Mouse (Mus musculus) spleen, embryonic (tissue): ENCODE measurements around the gene Scnn1g.

Experiments
- CTCF ChIA-PET: fragments of 350-600 bp; sonication (Branson Sonifier 250); formaldehyde crosslinking; loops from one replicate; lab custom pipeline; 2022; lab: Charles Lee

The Scnn1g gene

DNA sequence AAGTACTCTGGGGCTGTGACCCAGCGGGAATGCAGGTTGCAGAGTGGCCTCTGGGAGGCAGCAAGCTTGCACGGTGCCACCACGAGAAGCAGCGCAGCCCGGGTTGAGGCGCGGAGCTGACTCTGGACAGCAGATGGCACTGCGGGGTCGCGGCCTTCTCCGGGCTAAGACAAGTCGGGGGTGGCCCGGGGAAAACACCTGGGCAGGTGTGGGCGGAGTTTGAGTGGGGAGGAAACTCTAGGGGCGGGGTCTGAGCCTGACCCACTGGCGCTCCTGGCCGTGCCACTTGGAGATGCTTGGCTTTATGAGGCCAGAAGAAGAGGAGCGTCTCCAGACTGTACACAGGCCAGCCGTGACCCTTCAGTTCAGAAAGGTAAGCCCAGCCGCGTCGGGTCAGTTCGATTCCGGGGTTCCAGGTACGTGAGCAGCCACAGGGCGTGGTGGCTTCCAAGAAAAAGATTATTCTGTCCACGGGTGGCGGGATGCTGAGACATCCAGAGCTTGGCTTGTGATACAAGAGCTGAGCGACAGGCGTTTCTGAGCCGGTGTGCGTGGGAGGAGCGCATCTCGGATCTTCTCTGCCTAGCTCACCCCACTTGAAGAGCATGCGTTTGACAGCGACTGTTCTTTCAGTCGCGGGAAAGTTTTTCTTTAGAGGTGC is at the start of gene Scnn1g:
TSS of gene Scnn1g (plus strand) at position 309 of the 661 bp plus-strand sequence.
- CTCF ChIA-PET, result interaction anchor here (0.6 kb wide), 1 partner anchor 1746 kb away, joined by 3 read pairs; no protein-coding TSS in a partner anchor

DNA sequence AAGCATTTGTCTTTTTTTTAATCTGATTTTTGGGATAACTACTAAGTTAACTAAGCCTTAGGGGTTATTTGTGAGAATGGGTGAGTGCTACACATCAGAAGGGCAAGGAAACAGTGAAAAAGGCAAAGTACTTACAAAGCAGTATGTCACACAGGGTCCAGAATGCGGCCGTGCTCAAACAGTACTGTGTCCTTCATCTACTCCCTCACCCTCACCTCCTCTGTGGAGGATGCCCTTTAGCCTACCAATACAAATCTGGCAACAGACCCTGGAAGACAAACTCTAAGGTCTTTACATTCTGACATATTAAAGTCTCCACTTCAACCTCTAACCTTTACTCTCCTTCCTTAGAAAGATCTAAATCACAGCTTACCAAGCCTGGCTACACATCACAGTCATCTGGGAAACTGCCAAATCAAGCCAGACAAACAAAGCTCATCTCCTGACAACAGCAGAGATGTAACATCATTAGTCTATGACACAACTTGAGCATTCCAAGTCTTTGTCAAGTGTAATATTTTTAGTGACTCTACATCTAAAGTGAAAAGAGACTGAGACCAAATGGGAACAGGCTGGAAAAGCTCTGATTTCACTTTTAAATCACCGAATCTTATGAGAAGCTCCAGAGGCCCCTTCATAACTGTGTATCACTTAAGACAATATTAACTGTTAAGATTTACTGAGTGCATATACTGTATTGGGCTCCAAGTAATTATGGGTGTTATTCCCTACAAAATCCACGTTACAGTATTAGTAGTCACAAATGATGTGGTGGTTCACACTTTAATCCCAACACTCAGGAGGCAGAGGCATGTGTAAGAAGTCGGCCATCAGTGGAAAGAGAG is 48.9 kb upstream of the Scnn1g start:
- CTCF ChIA-PET, result no interaction called here

DNA sequence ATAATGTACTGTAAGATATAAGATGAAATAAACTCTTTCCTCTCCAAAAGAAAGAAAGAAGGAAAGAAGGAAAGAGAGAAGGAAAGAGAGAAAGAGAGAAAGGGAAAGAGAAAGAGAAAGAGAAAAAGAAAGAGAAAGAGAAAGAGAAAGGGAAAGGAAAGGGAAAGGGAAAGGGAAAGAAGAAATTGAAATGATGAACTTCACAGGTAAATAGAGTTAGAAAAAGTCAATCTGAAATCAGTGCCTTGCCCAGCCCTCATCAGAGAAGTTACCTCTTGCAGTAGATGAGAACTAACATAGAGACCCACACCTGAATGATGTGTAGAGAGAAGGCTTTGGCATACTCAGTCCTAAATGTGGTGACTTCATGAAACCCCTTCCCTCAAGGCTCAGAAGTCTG is 44.9 kb upstream of the Scnn1g start:
- CTCF ChIA-PET, result no interaction called here

DNA sequence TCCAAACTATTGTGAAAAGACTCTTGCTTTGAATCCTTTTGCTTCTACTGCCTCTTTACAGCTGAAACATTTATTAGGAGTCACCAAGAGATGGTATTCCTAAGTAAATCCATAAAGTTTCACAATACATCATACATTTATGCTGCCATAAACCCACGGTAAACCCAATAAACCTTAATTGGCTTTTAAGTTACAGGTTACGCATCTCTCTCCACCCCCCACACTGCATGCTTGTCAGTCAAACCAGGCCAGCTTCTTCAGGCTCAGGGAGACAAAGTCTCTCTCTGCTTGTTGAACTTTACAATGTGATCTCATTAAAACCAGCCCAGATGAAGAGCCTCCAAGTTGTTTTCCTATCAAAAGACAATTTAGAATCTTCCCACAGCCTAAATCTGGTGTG is 42.5 kb upstream of the Scnn1g start:
- CTCF ChIA-PET, result no interaction called here

DNA sequence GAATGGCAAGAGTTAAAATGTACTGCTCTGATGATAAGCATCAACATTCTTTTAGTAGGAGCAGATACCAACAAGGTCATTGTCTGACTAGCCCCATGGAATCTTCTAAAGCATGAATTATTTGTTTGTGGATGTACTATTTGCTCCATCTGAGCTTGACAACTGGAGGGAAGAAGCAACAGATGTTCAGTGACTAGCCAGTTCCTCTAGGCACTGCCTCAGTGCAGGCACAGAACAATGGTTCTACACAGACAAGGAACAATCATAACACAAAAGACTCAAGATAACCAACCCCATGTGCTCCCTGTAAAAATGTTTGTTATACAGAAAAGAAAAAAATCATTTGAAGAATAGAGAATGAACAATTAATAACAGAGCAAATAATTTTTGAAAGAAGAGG is 37.1 kb upstream of the Scnn1g start:
- CTCF ChIA-PET, result no interaction called here

DNA sequence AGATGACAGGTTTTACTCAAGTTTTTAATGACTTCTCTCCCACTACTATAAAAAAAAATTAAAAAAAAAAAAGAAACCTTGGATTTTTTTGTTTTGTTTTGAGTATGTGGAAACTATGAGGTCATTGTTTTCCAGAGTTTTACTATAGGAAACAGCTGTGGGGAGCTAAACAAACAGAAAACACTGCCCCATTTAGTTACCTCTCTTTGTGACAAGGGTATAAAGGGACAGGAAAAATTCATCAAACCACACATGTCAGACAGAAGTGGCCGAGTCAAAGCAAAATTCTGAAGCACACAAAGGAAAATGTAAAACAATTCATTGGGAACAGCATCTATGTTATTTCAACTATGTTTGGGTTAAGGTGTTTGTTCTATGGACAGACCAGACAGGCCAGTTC is 36.7 kb upstream of the Scnn1g start:
- CTCF ChIA-PET, result no interaction called here

DNA sequence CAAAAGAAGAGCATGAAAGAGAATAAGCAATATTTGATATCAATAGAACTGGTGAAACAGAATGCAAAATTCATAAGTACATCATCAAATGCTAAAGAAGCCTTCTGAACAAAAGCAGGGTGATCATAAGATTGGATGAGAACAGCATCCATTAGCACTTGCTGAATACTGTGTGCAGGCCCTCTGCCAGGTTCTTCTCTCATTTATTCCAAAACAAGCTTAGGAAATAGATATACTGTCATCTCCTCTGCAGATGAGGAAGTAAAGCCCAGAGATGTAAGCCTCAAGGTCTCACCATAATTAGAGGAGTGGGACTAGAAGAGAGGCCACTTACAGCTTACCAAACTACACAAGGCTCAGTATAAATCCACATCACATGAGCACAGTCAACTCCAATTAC is 35.1 kb upstream of the Scnn1g start:
- CTCF ChIA-PET, result no interaction called here

DNA sequence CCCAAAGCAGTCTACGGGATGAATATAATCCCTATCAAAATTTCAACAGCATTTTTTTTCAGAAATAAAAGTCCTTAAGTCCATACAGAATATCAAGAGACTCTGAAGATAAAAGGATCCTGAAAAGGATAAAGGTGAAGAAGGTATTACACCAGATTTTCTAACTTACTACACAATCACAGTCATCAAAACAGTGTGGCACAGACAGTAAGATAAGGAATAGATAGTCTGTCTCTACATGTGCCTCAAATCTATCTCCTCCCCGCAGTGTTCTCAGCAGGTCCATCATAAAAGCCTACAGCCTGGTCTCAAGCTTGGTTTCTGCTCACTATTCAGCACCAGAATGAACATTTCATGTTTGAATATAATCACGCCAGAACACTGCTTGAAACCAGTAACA is 33.8 kb upstream of the Scnn1g start:
- CTCF ChIA-PET, result no interaction called here

DNA sequence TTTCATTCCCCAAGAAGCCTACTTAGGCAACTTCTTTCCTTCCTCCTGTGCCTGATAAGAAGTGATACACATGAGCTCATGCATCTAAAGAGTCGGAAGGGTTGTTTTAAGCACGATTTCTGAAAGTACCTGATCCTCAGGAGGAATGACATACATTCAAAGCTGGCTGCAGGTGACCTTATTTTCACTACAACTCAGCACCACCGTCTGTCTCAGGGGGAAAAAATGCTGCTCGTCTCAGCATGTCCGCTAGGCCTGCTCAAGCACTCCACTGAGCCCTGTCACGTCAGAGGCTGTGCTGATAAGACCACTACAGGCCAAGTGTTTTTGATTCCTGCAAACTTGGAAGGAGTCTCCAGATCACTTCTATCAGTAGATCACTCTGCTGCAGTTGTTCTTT is 32.3 kb upstream of the Scnn1g start:
- CTCF ChIA-PET, result no interaction called here

DNA sequence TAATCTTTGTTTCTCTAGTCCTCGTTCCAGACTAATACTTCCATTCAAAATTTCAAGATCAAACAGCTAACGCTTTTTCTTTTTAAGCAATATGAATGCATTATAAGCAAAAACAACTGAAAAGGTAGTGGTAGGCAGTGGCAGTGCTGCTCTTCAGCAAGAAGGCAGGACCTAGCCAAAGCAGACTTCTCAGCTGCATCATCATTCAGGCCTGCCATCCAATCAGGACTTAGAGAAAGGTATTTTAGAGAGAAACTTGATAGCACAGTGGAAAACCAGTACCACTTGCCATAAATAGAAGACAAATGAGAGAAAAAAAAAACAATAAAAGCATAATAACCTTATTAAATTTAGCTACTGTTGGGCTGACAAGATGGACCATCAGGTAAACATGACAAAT is 29.2 kb upstream of the Scnn1g start:
- CTCF ChIA-PET, result no interaction called here

DNA sequence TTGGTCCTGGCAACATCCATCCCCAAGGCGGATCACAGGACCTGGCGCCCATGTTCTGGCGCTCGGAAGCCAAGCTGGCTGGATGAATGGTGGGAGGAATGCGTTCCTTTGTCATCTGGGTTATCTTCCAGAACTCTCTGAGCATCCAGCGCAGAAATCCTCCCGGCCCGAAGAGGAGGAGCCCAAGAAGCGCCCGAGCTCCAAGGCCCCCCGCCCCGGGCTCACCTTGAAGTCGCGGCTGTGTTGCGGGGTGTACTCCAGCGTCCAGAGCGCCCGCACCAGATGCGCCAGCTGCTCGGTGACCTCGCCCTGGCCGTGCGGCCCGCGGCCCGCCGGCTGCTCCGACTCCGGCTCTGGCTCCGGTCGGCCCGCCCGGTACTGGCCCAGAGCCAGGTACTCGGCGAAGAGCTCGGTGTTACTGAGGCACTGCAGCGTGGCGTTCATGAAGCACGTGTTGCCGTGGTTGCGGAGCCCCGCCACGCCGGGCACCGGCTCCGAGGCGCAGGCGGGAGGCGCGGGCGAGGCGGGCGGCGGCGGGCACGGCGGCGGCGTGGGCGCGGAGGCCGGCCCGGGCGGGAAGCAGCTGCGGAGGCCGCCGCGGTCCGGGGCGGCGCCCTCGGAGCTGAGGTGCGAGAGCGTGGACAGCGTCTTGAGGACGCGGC is 27.7 kb upstream of the Scnn1g start:
- CTCF ChIA-PET, result no interaction called here

DNA sequence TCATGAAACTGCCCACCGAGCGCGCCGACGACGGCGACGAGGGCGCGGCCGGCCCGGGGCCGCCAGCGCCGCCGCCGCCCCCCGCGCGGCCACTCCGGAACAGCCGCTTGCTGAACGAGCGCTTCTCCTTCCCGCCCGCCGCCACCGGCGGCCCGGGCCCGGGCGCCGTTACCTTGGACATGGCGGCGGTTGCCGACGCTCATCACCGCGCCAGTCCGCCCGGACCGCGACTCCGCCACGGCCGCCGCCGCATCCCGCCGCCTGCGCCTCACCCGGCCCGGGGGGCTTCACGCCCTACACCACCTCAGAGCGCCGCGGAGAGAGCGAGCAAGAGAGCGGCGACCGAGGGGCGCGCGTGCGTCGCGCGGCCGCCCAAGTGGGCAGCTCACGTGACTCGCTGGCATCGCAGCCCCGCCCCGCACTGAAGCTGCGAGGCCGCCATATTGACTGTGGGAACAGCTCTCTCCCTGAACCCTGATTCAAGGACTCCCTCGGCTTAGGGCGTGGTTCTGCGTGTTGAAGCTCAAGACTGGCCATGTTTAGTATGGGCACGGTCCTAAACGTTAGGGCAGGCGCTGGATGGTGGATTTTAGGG is 27.1 kb upstream of the Scnn1g start, which contains the start of gene Usp31:
TSS of gene Usp31 (minus strand) at position 181 of the 595 bp plus-strand sequence.
- CTCF ChIA-PET, result no interaction called here

DNA sequence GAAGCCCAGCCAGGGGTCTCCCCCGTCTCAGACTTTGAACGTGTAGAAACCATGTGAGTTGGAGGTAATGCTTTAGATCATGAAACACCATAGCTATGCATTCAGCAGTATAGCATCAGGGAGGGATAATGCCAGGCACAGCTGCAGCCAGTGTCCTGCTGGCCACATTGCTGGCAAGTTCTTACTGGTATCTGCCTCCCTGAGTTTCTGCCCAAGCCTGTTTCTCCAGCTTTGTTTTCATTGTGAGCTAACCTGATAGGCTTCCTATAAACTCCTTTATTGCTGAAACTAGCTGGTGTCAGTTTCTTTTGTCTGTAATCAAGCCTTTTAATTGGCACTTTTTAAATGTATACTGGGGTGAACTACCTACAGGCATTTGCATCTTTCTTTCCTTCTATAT is 23.1 kb upstream of the Scnn1g start:
- CTCF ChIA-PET, result no interaction called here

DNA sequence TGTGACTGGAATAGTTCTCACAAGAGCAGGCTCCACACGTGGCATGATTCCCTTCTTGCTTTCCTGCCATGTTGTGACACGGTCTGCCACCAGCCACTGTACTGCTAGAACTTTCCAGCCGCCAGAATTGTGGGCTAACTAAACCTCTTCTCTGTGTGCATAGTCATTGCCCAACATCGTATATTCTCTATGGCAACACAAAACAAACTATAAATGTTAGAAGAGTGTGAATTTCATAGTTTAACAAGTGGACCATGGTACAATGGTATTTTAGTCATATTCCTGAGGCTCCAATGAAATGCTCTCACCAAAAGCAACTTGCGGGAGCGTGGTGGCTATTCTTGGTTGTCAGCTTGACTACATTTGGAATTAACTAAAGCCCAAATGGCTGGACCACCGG is 17.2 kb upstream of the Scnn1g start:
- CTCF ChIA-PET, result no interaction called here

DNA sequence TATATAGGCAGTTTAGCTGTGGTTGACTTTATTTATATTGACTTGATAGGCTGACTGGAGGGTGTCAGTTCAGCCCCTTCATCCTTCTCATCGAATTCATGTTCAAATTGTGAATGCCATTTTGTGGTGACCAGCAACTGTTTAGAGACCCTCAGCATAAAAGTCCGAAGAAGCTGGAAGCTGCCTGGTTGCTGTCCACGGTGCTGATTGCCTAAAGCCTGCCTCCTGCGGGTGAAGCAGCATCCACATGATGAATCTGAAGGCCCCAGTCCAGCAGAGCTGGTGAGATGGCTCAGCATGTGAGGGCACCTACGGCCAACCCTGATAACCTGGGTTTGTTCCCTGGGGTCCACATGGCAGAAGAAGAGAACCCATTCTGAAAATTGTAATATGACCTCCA is 4.1 kb upstream of the Scnn1g start:
- CTCF ChIA-PET, result no interaction called here

DNA sequence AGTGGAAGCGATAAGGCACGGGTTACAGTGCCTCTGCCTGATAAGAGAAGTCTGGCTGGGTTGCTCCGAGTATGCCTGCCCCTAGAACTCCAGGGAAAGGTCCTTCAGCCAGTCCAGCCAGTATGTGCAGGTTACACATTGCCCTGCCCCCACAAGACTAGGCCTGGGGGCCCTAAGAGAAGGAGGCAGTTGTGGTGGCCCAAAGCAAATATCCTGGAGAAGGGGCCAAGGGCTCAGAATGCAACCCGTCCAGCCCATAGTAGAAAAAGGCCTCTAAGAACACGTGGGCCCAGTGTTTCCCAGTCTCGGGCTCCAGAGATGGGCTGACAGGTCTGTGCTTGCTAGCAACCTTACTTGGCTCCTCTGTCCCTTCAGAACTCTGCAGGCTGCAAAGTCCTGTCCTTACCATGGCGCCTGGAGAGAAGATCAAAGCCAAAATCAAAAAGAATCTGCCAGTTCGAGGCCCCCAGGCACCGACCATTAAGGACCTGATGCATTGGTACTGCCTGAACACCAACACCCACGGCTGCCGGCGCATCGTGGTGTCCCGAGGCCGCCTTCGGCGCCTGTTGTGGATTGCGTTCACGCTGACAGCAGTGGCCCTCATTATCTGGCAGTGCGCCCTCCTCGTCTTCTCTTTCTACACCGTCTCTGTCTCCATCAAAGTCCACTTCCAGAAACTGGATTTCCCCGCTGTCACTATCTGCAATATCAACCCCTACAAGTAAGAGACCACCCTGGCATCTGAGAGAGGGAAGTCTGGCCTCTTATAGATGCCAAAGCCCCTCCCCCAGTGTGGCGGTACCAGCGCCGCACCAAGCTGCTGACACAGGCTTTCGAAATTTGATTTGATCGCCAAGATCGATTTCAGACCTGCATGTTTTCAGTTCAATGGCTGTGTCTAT is 3.5 kb downstream of the Scnn1g start:
- CTCF ChIA-PET, result no interaction called here

DNA sequence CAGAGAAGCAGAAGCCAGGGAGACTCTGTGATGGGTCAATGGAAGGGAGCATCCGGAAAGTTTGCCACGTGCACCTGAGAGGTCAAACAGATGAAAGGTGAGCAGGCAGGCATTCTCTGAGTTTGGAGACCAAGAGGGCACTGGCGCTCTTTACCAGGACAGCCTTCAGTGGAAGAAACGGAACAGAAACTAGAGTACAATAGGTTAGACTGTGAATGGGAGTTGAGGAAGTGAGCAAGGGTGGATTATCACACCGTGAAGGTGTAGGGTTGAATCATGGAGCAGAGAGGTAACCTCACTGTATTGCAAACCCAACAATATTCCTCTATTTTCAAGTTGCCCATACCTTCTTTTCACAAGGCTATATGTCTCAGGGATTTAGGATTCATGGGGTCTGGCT is 16.0 kb downstream of the Scnn1g start:
- CTCF ChIA-PET, result no interaction called here

DNA sequence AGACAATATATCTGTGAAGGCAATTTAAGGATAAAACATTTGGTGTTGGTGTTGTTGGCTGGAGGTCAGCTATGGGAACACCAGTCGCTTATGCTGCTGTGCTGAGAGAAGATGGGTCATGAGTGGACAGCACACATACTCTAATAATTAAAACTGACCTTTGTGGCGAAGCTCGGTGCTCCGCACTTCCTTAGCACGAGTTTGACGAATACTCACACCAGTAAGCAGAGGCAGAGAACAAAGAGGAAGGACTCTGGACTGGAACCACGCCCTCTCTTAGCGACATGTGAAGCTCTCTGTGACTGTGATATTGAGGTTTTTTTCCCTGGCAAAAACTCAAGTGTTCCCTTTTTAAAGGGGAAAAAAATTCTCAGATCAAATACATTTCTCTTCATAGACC is 20.5 kb downstream of the Scnn1g start:
- CTCF ChIA-PET, result no interaction called here

DNA sequence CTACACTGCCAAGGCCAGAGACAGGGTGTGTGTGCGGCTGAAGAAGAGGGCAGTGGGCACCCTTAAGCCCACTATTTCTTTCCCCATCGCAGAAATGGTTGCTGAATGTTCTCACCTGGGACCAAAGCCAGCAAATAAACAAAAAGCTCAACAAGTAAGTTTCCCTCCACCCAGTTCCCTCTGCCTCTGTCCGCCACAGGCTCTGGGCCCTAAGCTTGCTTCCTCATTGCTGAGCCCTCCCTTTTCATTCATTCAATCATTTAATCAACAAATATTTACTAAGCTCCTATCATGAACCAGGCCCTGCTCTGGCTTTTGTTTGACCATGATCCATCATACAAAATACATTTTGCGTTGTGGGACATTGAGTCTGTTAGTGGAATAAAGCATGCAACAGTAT is 29.0 kb downstream of the Scnn1g start:
- CTCF ChIA-PET, result no interaction called here

DNA sequence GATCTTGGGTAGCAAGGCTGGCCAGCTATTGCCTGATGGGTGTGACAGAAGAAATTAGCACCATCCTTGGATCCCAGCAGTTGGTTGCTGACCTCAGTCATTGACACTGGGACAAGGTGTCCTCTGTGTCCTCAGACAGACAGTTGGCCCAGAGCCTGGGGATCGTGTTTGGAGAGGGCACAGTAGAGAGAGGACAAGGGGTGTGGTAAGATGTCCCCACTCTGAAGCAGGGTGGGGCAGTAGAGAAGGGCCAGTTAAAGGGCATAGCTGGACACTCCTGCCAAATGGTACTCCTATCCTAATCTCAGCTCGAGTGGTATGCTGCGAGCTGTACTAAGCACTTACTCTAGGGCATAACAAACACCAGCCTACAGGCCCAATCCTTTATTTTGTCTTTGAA is 33.6 kb downstream of the Scnn1g start:
- CTCF ChIA-PET, result no interaction called here

DNA sequence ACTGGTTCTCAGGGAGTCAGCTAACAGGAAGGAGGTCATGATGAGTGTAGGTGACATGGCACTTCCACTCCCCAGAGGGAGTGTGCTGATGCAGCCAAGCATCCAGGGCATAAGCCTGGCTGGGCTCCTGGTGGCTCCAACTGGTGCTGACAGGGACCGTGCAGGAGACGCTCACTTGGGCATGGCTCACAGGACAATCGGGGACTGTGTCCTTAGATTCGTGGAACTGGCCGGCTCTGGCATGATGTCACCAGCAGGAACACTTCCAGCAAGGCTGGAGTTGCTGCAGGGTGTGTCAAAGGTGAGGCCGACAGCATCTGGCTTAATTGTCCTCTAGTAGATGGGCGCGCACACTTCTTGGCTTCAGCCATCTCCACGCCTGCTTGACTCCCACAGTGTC is 34.7 kb downstream of the Scnn1g start:
- CTCF ChIA-PET, result no interaction called here
